Mouse (Mus musculus): ENCODE results near the gene Pde10a.

DNA sequence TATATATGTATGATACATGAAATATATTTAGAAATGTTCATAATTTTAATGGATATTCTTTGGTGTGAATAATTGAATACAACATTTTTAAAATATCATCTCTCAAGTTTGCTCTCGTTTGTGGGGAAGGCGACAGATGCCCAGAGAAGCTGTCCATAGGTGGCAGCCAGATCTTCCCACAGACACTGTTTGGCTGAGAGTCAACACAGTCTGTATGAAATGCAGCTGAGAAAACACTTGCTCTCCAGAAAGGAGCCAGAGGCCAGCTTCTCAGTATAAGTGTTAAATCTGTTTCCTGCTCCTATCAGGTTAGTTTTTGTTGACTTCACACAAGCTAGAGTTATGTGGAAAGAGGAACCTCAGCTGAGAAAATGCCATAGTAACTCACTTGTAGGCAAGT is 461.4 kb downstream of the Pde10a start:
- TF ChIP-seq MAFK (IDR thresholded peaks at IDR 0.05; ENCODE audit: insufficient read depth, low read depth, low read length) (no peak), ZC3H11A (IDR thresholded peaks at IDR 0.05; ENCODE audit: borderline replicate concordance, low read depth, low read length) (no peak), CHD2 (IDR thresholded peaks at IDR 0.05; ENCODE audit: low read depth, low read length) (no peak), HCFC1 (IDR thresholded peaks at IDR 0.05; ENCODE audit: borderline replicate concordance, insufficient read depth, low read length) (no peak), ZNF384 (IDR thresholded peaks at IDR 0.05; ENCODE audit: low read depth, low read length) (no peak)

All from ES-E14 (cell line).